Mouse (Mus musculus): ENCODE data around the gene Hdhd5.

GRCm38 (mm10) chr6:120466609-120467329, 64.3 kb downstream of the Hdhd5 start:
- TF ChIP-seq CTCF (IDR thresholded peaks at IDR 0.05; ENCODE audit: control insufficient read depth, insufficient read depth, insufficient replicate concordance, low read depth, low read length) (no peak), POLR2A (IDR thresholded peaks at IDR 0.05; ENCODE audit: control insufficient read depth, low read depth, low read length) (no peak)

All from testis, adult 2 months (tissue).